Mouse (Mus musculus): ENCODE measurements around the gene Wasf3.
"Not testable (repeated sequence)": the region's sequence is repeated elsewhere in the genome, so short reads cannot be mapped to it uniquely, and the experiment has no call there.

The Wasf3 gene

DNA sequence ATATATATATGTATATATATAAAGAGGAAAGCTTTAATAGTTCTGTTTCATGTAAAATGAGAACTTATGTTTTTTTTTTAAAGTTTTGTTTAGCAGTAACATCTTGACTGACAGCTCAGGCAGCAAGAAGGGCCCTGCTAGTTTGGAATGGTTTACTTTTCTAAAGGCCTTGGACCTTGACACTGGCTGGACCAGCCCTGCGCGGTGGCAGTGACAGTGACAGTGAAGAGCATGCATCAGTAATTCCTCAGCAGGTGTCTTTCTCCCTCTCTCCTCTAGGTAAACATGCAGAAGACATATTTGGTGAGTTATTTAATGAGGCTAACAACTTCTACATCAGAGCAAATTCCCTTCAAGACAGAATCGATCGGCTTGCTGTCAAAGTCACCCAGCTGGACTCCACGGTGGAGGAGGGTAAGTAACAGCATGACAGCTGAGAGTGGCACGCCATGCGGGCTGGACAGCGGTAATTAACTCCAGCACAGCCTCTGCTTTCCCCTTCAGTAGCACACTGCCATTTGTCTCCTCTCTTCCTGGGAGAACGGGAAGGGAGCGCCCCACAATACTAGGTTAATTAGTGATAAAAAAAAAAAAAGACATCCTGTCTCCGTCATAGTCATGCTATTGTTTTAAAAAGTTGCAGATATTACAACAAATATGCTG is 66.9 kb downstream of the Wasf3 start:
- no peak for DNase-seq

DNA sequence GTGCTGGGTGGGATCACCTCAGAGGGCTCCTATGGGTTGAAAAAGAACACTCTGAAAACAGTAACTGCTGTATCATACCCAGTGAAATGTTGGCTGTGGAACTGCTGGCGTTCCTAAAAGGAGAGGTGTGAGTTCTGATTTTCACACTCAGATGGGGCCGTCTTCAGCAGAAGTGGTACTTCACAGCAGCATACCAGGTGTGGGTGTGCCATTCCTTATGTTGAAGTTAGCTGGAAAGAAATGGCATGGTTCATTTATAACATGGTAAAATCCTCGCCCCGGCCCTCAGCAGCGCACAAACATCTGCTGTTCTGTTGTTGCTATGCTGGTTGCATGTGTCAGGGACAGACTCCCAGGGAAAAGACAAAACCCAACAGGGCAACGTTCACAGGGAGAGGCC is 68.8 kb downstream of the Wasf3 start:
- DNase-seq: no peak

DNA sequence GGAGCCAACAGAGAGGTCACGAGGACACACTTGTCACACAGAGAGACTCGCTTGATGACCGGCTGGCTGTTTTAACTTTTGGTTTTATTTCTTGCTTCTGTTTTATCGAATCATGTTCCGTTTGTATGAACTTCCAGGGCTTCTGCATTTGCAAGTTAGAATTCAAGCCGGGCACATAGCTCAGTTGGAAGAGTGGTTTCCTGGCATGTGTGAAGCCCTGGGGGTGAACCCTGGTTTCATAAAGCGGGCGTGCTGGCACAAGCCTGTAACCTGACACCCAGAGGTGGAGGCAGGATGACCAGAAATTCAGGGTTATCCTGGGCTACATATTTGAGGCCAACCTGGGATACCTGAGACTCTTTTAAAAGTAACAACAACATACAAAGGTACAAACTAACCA is 76.8 kb downstream of the Wasf3 start:
- DNase-seq: no peak

DNA sequence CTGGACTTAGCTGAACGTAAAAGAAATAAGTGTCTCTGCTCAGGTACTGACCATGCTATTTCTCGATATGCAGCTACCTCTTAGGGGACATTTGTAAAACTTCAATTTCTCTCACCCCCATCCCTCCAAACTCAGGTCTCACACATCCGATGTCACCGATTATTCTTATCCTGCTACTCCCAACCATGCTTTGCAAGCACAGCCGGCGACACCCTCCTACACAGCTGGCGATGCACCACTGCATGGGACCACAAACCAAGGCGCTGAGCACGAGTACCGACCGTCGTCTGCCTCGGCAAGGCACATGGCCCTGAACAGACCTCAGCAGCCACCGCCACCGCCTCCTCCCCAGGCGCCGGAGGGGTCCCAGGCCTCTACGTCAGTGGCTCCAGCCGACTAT is 81.9 kb downstream of the Wasf3 start:
- DNase-seq: no peak

DNA sequence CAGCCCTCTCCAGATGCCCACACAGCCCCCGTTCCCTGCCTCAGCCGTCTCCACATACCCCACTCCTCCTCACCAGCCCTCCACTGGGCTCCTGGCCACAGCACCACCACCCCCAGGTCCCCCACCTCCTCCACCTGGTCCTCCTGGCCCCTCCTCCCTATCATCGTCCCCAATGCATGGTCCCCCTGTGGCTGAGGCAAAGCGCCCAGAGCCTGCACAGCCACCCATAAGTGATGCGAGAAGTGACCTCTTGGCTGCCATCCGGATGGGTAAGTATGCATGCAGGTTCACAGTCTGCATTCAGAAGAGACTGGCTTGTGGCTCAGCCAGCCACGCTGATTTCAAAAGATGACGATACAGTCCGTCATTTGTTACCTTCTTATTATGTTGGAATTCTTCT is 83.5 kb downstream of the Wasf3 start:
- DNase-seq: no peak

DNA sequence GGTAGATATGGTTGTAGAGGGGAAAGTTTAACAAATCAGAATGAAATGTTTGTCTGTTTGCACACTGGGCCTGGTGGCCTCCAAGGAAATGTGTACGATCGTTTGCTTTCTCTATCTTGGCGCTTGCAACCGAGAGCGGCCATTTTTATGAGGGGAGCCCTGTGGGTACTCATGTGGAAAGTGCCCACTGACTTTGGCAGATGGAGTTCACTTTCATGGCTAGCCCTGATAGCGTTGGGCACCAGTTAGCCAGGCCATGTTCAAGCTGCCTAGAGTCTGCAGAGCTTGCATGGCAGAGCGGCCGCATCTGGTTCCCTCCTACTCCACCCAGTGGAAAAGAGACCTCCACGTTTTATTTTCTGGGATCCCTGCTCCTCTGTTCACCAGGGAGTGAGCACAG is 86.0 kb downstream of the Wasf3 start:
- DNase-seq: no peak

DNA sequence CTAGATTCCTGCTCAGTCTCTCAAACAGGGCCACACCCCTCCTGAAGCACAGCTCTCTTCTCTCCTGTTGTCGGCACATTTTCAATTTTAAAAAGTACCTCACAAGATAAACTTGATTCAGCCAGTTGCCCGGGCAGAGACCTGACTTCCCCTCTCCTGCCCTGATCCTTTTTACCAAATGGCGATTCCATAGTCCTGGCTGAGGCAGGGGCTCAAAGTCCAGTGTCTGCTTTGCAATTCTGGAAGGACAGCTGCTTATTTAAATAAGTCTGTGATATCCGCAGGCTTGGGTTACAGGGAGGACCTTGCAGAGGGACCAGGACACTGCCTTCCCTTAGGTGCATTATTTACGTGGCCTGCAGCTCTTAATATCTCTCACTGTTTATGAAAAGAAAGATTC is 86.5 kb downstream of the Wasf3 start:
- DNase-seq: no peak

DNA sequence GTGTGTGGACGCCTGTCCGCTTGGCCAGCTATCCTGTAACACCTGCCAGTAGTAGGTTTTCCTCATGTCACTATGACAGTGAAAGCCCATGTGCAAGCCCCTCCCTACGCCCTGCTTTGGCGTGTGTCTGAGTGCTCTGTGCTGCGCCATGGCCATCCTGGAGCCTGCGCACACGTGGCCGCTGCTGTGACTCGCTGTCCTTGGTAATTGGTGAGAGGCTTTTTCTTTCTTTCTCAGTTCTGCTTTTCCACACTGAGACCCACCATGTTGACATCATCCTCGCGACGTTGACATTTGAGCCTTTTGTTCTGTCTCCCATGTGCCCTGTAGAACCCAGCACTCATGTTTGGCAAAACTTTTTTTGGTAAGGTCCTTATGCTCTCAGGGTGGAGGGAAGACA is 87.0 kb downstream of the Wasf3 start:
- DNase-seq: no peak

DNA sequence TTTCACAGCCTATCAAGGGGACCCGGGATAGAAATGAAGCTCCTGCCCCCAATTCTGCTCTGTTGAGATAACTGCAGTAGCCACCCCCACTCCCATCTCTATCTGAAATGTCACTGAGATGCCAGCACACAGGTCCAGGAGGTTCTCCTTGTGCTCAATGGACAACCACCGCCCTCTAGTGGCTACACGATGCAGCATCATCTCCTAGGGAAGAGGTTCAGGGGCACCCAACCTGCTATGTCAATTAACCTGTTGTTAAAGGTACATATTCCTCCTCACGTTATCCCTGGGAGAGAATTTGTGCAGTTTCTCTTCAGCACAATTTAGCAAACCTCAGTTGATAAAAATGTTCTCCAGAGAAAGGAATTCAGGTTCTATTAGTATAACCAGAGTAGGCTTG is 94.8 kb downstream of the Wasf3 start:
- DNase-seq: not testable (repeated sequence)

DNA sequence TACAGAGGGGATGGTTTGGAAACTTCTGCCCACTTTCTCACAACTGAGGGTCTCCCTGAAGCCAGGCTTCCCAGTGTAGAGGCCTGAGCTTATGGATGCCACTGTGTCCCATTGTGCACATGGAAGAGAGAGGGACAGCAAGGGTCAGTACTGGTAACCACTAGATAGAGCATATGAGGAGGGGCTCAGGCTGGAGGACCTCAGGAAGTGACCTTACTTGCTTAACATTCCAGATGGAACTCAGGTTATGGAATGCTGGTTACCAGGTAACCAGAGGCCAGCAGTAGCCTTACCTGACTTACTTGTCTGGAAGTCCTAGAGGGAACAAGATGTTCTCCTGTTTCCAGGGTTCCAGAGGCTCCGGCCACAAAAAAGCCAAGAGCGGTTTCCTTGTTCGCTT is 96.9 kb downstream of the Wasf3 start, which contains the start of gene Gm6408:
Gene Gm6408, plus strand, starts transcription at position 301 of the 400 bp plus-strand sequence.
- not testable (repeated sequence) for DNase-seq

DNA sequence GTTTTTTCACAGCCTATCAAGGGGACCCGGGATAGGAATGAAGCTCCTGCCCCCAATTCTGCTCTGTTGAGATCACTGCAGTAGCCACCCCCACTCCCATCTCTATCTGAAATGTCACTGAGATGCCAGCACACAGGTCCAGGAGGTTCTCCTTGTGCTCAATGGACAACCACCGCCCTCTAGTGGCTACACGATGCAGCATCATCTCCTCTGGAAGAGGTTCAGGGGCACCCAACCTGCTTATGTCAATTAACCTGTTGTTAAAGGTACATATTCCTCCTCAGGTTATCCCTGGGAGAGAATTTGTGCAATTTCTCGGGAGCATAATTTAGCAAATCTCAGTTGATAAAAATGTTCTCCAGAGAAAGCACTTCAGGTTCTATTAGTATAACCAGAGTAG is 104.2 kb downstream of the Wasf3 start:
- DNase-seq: peak in 1 of 2 experiments; percentile 15

DNA sequence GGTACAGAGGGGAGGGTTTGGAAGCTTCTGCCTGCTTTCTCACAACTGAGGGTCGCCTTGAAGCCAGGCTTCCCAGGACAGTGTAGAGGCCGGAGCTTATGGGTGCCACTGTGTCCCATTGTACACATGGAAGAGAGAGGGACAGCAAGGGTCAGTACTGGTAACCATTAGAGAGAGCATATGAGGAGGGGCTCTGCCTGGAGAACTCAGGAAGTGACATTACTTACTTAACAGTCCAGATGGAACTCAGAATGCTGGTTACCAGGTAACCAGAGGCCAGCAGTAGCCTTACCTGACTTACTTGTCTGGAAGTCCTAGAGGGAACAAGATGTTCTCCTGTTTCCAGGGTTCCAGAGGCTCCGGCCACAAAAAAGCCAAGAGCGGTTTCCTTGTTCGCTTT is 106.3 kb downstream of the Wasf3 start, which contains the start of gene Gm6370:
Gene Gm6370, plus strand, starts transcription at position 301 of the 400 bp plus-strand sequence.
- DNase-seq: not testable (repeated sequence)

DNA sequence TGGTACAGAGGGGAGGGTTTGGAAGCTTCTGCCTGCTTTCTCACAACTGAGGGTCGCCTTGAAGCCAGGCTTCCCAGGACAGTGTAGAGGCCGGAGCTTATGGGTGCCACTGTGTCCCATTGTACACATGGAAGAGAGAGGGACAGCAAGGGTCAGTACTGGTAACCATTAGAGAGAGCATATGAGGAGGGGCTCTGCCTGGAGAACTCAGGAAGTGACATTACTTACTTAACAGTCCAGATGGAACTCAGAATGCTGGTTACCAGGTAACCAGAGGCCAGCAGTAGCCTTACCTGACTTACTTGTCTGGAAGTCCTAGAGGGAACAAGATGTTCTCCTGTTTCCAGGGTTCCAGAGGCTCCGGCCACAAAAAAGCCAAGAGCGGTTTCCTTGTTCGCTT is 117.3 kb downstream of the Wasf3 start, which contains the start of gene 4930449I24Rik:
Gene 4930449I24Rik, plus strand, starts transcription at position 301 of the 400 bp plus-strand sequence.
- not testable (repeated sequence) for DNase-seq

DNA sequence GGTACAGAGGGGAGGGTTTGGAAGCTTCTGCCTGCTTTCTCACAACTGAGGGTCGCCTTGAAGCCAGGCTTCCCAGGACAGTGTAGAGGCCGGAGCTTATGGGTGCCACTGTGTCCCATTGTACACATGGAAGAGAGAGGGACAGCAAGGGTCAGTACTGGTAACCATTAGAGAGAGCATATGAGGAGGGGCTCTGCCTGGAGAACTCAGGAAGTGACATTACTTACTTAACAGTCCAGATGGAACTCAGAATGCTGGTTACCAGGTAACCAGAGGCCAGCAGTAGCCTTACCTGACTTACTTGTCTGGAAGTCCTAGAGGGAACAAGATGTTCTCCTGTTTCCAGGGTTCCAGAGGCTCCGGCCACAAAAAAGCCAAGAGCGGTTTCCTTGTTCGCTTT is 129.0 kb downstream of the Wasf3 start, which contains the start of gene Gm3402:
Gene Gm3402, plus strand, starts transcription at position 301 of the 400 bp plus-strand sequence.
- not testable (repeated sequence) for DNase-seq
